Mouse (Mus musculus) heart, adult 11 months (tissue): ENCODE data around the gene Ndufa3.

ENCODE experiments used
- DNase-seq: peaks from one replicate; pipeline ENCODE4 v3.0.0; 2022

Ndufa3 gene

DNA sequence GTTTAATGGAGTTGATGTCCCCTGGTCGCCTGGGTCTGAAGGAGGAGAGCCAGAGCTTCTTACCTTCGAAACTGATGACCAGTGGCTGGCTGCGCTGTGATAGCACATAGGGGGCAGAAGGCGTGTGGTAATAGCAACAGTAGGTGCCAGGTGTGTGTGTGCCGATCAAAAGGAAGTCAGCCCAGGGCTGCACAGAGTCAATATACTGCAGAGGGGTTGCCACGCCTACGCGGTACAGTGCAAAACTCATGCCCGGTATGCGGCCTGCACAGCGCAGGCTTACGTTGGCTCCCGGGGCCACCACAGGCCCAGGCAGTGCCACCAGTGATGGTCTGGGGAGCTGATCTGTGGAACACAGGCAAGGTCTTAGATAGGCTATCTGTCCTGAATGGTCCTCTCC, 6.2 kb upstream of the Ndufa3 start:
- DNase-seq = no peak

GRCm38 (mm10) chr7:3614021-3614420, 3.2 kb upstream of the Ndufa3 start:
- no peak for DNase-seq

DNA sequence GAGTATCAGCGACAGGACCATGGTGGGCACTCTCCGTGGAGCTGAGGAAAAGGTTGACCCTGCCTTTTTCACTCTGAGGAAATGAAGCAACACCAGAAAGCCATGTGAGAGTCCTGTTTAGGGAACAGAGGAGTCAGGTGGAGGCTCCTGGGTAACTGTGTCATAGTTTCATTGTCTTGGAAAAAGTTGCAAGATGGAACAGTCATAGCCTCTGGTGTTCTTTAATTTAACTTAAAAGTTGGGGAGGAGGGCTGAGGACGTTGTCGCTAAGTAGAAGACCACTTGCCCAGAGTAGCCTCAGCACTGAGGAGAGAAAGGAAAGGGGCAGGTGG, 1.1 kb upstream of the Ndufa3 start, which contains the start of gene Oscar:
Gene Oscar, minus strand, starts transcription at position 101 of the 332 bp plus-strand sequence.
- no peak for DNase-seq

GRCm38 (mm10) chr7:3616389-3617241, 558 bp upstream of the Ndufa3 start:
- DNase-seq = no peak

DNA sequence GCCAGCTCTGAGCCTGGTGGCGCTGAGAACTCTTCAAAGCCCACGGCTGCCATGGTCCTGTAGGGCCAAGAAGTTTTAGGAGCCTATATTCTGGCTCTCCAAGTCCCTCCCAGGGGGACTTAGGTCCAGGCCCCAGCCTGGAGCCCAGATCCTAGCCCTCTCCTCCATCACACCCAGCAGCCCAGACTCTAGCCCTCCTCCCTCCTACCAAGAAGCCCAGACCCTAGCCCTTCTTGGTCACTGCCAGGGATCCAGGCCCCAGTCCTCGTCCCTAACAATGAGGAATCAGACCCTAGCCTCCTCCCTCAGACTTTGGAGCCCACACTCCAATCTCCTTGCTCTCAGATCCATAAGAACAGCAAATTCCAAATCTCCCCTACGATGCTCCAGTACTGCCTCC, 11.9 kb downstream of the Ndufa3 start:
- DNase-seq = peak; percentile 93

GRCm38 (mm10) chr7:3629543-3630477, 12.6 kb downstream of the Ndufa3 start, which contains the start of the genes Tfpt and Prpf31:
Gene Tfpt (minus strand): TSS chr7:3629929.
Gene Prpf31 (plus strand): TSS chr7:3629985.
- peak; percentile 99 for DNase-seq

DNA sequence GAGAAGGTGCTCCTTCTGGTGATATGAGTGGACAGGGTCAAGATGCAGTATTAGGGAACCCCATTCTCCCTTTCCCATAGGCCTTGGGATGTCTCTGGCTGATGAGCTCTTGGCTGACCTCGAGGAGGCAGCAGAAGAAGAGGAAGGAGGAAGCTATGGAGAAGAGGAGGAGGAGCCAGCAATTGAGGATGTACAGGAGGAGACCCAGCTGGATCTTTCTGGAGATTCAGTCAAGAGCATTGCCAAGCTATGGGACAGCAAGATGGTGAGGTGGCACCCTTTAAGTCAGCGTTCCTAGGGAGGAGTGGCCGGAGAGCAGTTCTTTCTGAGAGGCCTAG, 13.3 kb downstream of the Ndufa3 start:
- DNase-seq = no peak

- DNase-seq = peak; percentile 79
These were observed 26.2 kb downstream of the Ndufa3 start for GRCm38 (mm10) chr7:3643412-3643811.

DNA sequence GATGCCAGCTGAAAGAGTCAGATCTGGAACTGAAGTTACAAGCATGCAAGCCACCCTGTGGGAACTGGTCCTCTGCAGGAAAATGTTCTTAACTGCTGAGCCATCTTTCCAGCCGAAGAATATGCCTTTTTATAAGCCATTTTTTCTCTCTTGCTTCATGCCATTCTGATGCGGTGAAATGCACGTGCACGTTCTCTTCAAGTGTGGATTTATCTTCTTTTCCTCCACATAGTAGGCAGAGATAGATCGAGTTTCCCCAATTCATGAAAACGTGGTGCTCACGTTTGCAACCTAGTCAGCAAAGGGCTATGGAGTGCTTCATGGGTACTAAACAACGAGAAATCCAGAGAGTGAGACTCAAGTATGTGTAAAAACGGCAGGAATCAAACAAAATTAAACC, 26.7 kb downstream of the Ndufa3 start:
- no peak for DNase-seq

DNA sequence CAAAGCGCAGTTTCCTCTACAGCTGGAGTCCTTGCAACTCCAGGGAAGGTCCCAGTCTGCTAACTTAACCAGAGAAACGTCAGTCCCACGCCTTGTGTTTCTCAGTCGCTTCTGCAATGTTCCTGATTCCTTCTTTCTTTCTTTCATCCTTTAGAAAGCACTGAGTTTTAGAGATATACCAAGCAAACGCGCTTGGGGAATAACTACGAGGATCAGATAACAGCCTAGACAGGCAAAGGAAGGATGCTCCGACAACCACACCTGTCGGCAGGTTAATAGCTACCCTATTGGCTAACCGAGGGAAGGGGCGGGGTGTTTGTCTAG, 27.1 kb downstream of the Ndufa3 start:
- DNase-seq = no peak

DNA sequence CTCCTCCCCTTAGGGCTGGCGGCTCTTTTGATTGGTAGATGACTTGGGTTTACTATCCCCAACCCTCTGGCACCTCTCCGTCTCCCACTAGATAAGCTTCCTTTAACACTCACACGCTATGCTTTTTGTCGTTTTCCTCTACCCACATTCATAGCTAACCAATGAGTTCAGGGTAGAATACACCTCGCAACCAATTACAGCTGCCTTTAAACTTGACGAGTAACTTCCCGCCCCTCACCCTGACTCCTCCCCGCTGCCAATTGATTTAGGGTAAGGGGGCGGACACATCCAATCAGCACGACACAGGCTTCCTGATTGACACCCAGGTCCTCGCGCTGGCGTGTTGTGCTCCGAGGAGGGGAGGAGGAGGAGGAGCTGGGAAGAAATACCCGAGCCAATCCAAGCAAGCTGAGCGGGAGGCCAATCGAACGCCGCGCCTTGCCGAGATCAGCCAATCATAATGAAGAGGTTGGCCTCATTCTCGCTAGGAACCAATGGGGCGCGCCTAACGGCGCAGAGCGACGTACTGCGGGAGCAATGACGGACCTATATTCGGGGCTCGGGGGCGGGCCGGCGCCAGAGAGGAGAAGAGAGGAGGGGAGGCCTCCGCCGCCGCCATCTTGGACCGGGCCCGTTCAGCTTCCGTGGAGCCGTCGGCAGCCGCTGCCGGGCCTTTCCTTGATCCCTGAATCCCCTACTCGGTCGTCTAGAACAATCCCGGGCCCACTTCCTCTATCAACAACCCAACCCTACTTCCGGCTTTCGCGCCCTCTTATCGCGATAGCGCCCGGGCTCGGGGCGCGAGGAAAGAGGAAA, 27.7 kb downstream of the Ndufa3 start, which contains the start of gene Cnot3:
Gene Cnot3, plus strand, starts transcription at position 597 of the 816 bp plus-strand sequence.
- peak; percentile 100 for DNase-seq

DNA sequence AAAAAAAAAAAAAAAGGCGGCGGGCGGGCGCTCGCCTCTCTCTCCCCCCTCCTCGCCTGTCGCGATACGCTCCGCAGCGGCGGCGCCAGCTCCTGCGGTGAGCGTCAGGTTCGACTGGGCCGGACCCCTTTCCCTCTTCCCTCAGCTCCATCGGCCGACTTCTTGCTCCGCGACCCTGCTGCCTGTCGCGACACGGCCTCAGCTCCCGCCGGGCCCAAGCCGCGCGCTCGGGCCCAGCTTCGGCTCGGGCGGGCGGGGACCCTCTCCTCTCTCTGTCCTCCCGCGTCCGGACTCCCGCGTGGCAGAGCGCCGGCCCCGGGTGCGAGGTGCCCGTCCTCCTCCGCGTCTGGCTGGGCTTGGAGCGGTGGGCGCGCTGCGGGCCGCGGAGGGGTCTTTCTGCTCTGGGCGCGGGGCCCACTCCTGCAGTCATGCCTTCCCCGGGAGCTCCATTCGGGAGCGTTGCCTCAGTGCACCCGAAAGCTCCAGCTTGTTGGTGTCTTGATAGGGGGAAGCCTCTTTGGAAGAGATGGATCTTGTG, 28.4 kb downstream of the Ndufa3 start:
- no peak for DNase-seq

GRCm38 (mm10) chr7:3646188-3646587, 29.0 kb downstream of the Ndufa3 start:
- peak; percentile 85 for DNase-seq

DNA sequence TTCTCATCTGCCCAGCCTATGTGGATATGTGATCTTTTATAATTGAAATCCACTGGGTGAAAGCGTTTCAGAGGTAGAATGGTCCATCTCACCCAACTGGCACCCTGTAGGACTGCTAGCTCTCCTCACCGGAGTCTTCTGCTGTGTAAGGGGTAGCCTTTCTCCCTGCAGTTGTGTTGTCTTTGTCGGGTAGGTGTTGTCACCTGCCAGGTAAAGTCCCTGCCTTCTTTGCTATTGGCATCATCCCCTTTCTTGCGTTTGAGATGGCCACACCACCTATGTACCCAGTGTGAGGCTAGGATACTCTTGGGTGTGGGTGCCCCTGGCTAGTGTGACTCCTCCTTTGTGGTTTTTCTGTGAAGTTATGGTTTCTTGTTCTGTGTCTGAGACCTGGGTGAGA, 29.5 kb downstream of the Ndufa3 start:
- peak; percentile 90 for DNase-seq

GRCm38 (mm10) chr7:3656966-3657365, 39.8 kb downstream of the Ndufa3 start:
- no peak for DNase-seq

DNA sequence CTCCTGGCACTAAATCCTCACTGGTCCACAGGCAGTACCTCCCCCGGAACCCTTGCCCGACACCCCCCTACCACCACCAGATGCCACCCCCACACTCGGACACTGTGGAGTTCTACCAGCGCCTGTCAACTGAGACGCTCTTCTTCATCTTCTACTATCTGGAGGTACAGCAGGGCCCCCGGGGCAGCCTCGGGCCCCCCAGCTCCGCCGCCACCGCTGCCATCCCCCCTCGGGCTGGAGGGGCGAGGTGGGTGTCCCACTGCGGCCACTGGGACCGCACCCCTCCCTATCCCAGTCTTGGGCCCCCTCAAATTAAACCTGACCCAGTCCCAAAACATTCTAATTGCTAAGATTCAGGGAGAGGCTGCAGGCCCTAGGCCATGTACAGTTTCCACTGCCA, 41.4 kb downstream of the Ndufa3 start:
- DNase-seq = peak; percentile 92

DNA sequence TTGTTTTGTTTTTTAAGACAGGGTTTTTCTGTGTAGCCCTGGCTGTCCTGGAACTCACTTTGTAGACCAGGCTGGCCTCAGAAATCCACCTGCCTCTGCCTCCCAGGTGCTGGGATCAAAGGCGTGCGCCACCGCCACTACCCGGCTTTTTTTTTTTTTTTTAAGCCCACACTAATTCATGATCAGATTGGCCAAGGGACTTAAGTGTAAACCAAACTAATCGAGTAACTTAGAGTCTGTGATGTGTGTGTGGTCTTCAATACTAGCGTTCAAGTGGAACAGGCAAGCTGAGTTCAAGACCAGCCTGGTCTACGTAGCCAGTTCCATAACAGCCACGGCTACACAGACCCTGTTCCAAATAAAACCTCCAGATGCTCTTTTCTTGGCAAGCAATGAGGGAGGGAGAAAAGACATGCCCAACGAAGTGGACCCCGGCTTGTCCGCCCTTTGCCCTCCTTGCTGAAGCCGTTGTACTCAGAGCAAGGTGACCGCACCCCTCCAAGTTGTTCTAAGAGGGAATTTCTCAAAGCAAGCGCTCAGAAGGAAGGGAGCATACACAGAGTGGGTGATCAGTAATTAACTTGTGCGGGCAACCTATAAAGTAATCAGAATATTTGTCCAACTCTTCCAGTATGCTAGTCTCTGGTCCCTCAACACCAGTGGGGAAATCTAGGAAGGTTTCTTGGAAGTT, 47.5 kb downstream of the Ndufa3 start:
- no peak for DNase-seq

DNA sequence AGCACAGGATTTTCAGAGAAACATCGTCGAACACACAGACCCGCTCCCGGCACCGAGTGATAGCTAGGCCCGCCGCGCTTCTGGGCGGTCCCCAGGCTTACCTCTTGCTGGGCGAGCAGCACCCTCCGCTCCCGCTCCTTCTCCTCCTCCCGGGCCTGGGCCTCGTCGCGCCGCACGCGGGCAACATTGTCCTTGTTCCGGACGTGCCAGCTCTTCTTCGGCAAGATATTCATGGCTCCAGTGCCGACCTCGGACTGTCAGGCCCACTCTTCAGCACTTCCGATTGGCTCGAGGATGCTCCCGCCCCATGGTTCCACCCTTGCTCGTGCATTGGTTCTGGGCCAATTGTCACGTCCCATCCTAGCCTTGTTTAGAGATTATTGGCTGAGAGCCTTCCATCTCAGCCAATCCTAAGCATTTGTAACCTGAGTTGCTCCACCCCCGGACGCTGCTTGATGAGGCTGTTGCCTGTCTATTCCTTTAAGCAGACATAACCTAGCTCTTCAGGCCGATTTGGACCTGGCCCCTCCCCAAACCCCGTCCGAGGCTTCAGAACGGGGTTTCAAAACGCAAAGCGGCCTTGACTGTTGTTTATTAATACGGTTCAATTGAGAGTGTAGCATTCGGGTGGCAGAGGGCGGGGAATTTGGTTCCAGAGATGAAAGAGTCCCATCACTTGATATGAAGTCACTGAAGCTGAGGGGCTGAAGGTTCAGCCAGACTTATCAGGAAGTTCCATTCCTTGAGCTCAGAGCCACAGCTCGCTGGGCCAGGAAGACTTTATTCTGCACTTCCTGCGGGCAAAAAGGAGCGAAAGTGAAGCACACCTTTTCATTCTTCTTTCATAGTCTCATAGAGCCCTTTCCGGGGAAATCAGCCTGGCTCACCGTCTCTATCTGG, 48.3 kb downstream of the Ndufa3 start, which contains the start of gene Leng1:
Gene Leng1, minus strand, starts transcription at position 626 of the 900 bp plus-strand sequence.
- DNase-seq = peak; percentile 100

- no peak for DNase-seq
These were observed 49.8 kb downstream of the Ndufa3 start for GRCm38 (mm10) chr7:3666921-3667391.
